Mouse (Mus musculus) kidney, embryonic 16.5 days (tissue): Measurements from ENCODE around the gene Tchp. TPM values are rescaled to one million over a fixed set of nuclear protein-coding genes. Genes with fewer than 3 reads are reported as not detected.
A peak's percentile ranks its signal among the peaks of the same experiment; 100 is the strongest.

ENCODE experiments used
- ATAC-seq: fragments of 200-750 bp; cut with Nextera tagmentation; 2 replicates; pipeline ENCODE4 v1.8.0; 2017; ENCODE audit warnings: moderate TSS enrichment; ENCODE audit not compliant: low FRiP score, low TSS enrichment
- H3K27ac ChIP-seq: fragments of 300-500 bp; sonication (generic); 2 replicates; pipeline ENCODE4 v1.5.1; 2014; ENCODE audit warnings: low read length
- H3K27me3 ChIP-seq: fragments of 300-500 bp; sonication (generic); 2 replicates; pipeline ENCODE4 v1.6.1; 2014; ENCODE audit warnings: low read length, control low read depth, mixed read lengths; ENCODE audit not compliant: insufficient read depth
- H3K36me3 ChIP-seq: fragments of 300-500 bp; sonication (generic); 2 replicates; pipeline ENCODE4 v1.6.1; 2014; ENCODE audit warnings: low read length, control low read depth, mixed read lengths; ENCODE audit not compliant: insufficient read depth
- H3K4me1 ChIP-seq: fragments of 300-500 bp; sonication (generic); 2 replicates; pipeline ENCODE4 v1.6.1; 2014; ENCODE audit warnings: low read length, control low read depth, mixed read lengths; ENCODE audit not compliant: insufficient read depth
- H3K4me2 ChIP-seq: fragments of 300-500 bp; sonication (generic); replicated peaks from 2 replicates; pipeline ENCODE4 v1.6.1; 2014; ENCODE audit warnings: low read depth, low read length
- H3K4me3 ChIP-seq: fragments of 300-500 bp; sonication (generic); 2 replicates; pipeline ENCODE4 v1.5.1; 2014; ENCODE audit warnings: mild to moderate bottlenecking, low read length
- H3K9ac ChIP-seq: fragments of 300-500 bp; sonication (generic); replicated peaks from 2 replicates; pipeline ENCODE4 v1.6.1; 2014; ENCODE audit warnings: low read length
- H3K9me3 ChIP-seq: fragments of 300-500 bp; sonication (generic); 2 replicates; pipeline ENCODE4 v1.6.1; 2016; ENCODE audit warnings: low read length, control low read depth
- WGBS: fragments of 180-500 bp; shearing (Covaris S2); extraction: QIAGEN DNeasy Blood & Tissue Kit; methylation state at CpG from one replicate; pipeline ENCODE4 v1.1.7; 2014; 5-methylcytosine and 5-hydroxymethylcytosine counted together
- polyA plus RNA-seq: library from polyadenylated mRNA; unstranded; fragments of >200 nt; fragmentation: Nextera tagmentation; extraction: Ambion mirVana; gene quantifications from 2 replicates; pipeline ENCODE4 v1.2.1, GENCODE M21; 2015

Gene Tchp
- polyA plus RNA-seq, 1 experiment from 2014 or later = 15.5 TPM

- Histone ChIP-seq H3K9me3 (no peaks in the 10 kb centered on the region), H3K4me3 (no peak overlapping the region), H3K27ac (no peak overlapping the region), H3K4me2 (no peak overlapping the region), H3K36me3 (peaks cover 67% of the 10 kb centered on the region), H3K9ac (no peak overlapping the region), H3K4me1 (peaks cover 34% of the 10 kb centered on the region), H3K27me3 (no peaks in the 10 kb centered on the region)
- ATAC-seq = no peak
- 72% methylated on average over 12 of the region's 12 CpGs for WGBS
Observed at GRCm38 (mm10) chr5:114717292-114717691, 9.7 kb downstream of the Tchp start.

DNA sequence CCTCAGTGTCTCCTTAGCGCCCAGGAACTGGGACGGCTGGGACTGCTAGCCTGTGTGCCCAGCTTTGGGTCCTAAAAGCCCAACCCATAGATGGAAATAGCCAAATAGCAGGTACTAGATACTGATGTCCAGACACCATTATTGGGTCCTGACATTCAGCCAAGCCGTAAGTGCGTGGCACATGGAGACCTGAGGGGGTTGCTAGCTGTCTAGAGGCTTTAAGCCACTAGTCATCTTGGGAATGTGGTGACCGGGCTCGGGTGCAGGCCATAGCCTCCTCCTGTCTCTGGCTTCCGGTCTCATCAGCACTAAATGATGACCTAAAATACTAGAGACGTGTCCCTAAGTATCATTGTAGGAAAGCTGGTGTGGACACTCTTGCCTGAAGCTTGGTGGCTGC lies 10.4 kb downstream of the Tchp start:
- ATAC-seq = no peak
- no peak overlapping the region for H3K9ac ChIP-seq
- no peak overlapping the region for H3K27ac ChIP-seq
- no peaks in the 10 kb centered on the region for H3K27me3 ChIP-seq
- no peak overlapping the region for H3K4me2 ChIP-seq
- no peak overlapping the region for H3K4me3 ChIP-seq
- peaks cover 67% of the 10 kb centered on the region for H3K36me3 ChIP-seq
- no peaks in the 10 kb centered on the region for H3K9me3 ChIP-seq
- peaks cover 34% of the 10 kb centered on the region for H3K4me1 ChIP-seq
- WGBS = 89% methylated on average over 8 of the region's 8 CpGs

GRCm38 (mm10) chr5:114718483-114718882 lies 10.9 kb downstream of the Tchp start:
- no peaks in the 10 kb centered on the region for H3K9me3 ChIP-seq
- H3K4me1 ChIP-seq = peaks cover 34% of the 10 kb centered on the region
- peaks cover 62% of the 10 kb centered on the region for H3K36me3 ChIP-seq
- peak overlapping the region; percentile 44; the same call in 1 of the 2 replicates for H3K27ac ChIP-seq
- no peak overlapping the region for H3K9ac ChIP-seq
- no peak for ATAC-seq
- WGBS = 86% methylated on average over 13 of the region's 13 CpGs
- no peak overlapping the region for H3K4me2 ChIP-seq
- H3K4me3 ChIP-seq = no peak overlapping the region
- H3K27me3 ChIP-seq = no peaks in the 10 kb centered on the region

GRCm38 (mm10) chr5:114719003-114719927 lies 11.7 kb downstream of the Tchp start:
- Histone ChIP-seq H3K4me3 (no peak overlapping the region), H3K27ac (peak overlapping the region; percentile 51; the same call in 1 of the 2 replicates), H3K9me3 (peaks cover 3% of the 10 kb centered on the region; the same call in 1 of the 2 replicates), H3K36me3 (peaks cover 59% of the 10 kb centered on the region), H3K4me2 (no peak overlapping the region), H3K4me1 (peaks cover 34% of the 10 kb centered on the region), H3K9ac (no peak overlapping the region), H3K27me3 (no peaks in the 10 kb centered on the region)
- ATAC-seq = peak; percentile 76
- WGBS = 75% methylated on average over 20 of the region's 20 CpGs

GRCm38 (mm10) chr5:114719928-114720270 lies 12.3 kb downstream of the Tchp start:
- Histone ChIP-seq H3K4me1 (peaks cover 34% of the 10 kb centered on the region), H3K4me3 (no peak overlapping the region), H3K36me3 (peaks cover 57% of the 10 kb centered on the region), H3K27ac (peak overlapping the region; percentile 71), H3K9me3 (peaks cover 6% of the 10 kb centered on the region; the same call in 1 of the 2 replicates), H3K4me2 (no peak overlapping the region), H3K27me3 (no peaks in the 10 kb centered on the region), H3K9ac (no peak overlapping the region)
- no peak for ATAC-seq
- WGBS = 91% methylated on average over 6 of the region's 6 CpGs

DNA sequence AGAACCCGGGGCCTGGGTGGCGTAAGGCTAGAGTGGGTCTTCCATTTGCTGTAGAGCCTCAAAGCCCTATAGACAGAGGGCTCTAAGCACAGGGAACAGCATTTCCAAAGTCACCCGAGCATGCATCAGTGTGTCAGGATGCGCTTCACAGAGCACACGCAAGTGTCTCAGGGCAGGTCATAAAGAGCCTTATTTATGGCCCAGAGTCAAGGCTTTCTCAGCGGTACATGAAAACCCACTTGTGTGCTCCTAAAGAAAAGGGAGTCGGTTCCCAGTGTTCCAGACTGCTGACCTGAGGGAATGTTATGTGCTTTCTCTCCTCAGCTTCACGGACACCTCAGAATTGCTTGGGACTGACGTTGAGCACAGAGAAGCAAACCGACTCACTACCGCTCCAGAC lies 13.2 kb downstream of the Tchp start:
- H3K4me3 ChIP-seq = no peak overlapping the region
- H3K9ac ChIP-seq = no peak overlapping the region
- peaks cover 34% of the 10 kb centered on the region for H3K4me1 ChIP-seq
- 40% methylated on average over 11 of the region's 11 CpGs for WGBS
- peak overlapping the region; percentile 71 for H3K27ac ChIP-seq
- no peaks in the 10 kb centered on the region for H3K27me3 ChIP-seq
- peaks cover 50% of the 10 kb centered on the region for H3K36me3 ChIP-seq
- peak; percentile 71 for ATAC-seq
- H3K4me2 ChIP-seq = no peak overlapping the region
- peaks cover 6% of the 10 kb centered on the region; the same call in 1 of the 2 replicates for H3K9me3 ChIP-seq

DNA sequence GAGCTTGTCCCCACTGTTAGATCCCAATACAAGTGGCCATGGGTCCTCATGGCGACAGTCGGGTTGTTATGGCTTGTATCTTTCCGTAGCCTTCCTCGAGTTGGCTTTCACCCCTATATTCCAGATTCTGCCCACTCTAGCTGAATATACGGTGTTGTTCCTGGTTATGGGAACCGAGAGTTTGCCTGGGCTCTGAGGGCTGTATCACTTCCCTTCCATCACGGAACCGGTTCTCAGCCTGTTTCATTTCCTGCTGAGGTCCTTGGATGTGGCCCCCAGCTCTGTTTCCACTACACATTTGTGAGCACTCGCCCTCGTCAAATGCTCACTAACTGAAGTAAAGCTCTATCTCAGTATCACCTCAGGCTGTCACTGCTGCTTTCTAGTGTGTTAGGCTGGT lies 14.4 kb downstream of the Tchp start:
- no peaks in the 10 kb centered on the region for H3K27me3 ChIP-seq
- 87% methylated on average over 10 of the region's 10 CpGs for WGBS
- H3K27ac ChIP-seq = peak overlapping the region; percentile 71
- no peak overlapping the region for H3K4me3 ChIP-seq
- peaks cover 40% of the 10 kb centered on the region for H3K36me3 ChIP-seq
- H3K9ac ChIP-seq = no peak overlapping the region
- ATAC-seq = no peak
- H3K4me2 ChIP-seq = no peak overlapping the region
- peaks cover 34% of the 10 kb centered on the region for H3K4me1 ChIP-seq
- peaks cover 6% of the 10 kb centered on the region; the same call in 1 of the 2 replicates for H3K9me3 ChIP-seq

DNA sequence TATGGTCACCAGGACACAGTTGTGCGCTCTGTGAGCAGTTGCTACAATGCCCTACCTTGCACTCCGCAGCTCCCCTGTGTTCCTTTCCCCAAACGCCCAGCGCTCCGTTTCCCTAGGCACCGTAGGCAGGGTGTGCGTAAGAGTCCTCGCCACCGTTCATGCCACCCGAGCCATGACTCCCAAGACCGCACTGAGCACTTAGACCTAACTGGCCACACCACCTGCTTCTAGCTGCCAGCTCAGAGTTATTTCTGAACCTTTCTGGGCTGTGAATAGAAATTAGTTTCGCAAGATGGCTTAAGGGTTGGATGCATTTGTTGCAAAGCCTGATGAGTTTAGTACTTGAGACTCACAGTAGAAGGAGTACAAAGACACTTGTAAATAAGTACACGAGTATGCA lies 15.3 kb downstream of the Tchp start:
- Histone ChIP-seq H3K27me3 (no peaks in the 10 kb centered on the region), H3K4me1 (peaks cover 34% of the 10 kb centered on the region), H3K36me3 (peaks cover 34% of the 10 kb centered on the region), H3K4me3 (no peak overlapping the region), H3K9ac (no peak overlapping the region), H3K4me2 (no peak overlapping the region), H3K9me3 (peaks cover 6% of the 10 kb centered on the region; the same call in 1 of the 2 replicates), H3K27ac (no peak overlapping the region)
- ATAC-seq = no peak
- WGBS = 90% methylated on average over 13 of the region's 13 CpGs

DNA sequence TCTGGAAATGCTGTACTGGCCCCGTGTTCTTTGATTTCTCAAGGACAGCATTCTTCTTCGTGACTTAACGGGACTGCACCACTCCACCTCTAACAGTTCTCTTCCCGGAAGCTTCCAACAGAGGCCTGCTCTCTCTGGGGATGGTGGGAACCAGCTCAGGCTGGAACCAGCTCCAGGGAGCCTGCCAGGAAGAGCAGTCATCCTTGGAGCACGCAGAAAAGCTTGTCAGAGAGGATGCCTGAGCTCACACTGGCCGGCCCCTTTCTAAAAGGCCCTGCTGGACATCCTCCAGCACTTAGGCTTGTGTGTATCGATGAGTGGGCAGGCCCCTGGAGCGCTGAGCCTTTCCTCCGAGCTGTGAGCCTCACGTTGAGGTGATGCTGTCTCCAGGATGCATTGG lies 20.6 kb downstream of the Tchp start:
- WGBS = 82% methylated on average over 10 of the region's 10 CpGs
- Histone ChIP-seq H3K36me3 (peaks cover 44% of the 10 kb centered on the region), H3K9ac (no peak overlapping the region), H3K4me2 (no peak overlapping the region), H3K9me3 (peaks cover 6% of the 10 kb centered on the region; the same call in 1 of the 2 replicates), H3K4me1 (peaks cover 6% of the 10 kb centered on the region), H3K27me3 (no peaks in the 10 kb centered on the region), H3K27ac (no peak overlapping the region), H3K4me3 (no peak overlapping the region)
- no peak for ATAC-seq

GRCm38 (mm10) chr5:114730129-114730528 lies 22.6 kb downstream of the Tchp start:
- Histone ChIP-seq H3K4me3 (no peak overlapping the region), H3K4me2 (no peak overlapping the region), H3K36me3 (peaks cover 55% of the 10 kb centered on the region), H3K9ac (no peak overlapping the region), H3K27me3 (no peaks in the 10 kb centered on the region), H3K9me3 (no peaks in the 10 kb centered on the region), H3K27ac (no peak overlapping the region), H3K4me1 (peaks cover 6% of the 10 kb centered on the region)
- peak; percentile 64; the same call in 1 of the 2 replicates for ATAC-seq
- WGBS = 39% methylated on average over 10 of the region's 10 CpGs
